Mouse (Mus musculus): Measurements from ENCODE around the gene Gck. TPM values are rescaled to one million over a fixed set of nuclear protein-coding genes. Genes with fewer than 3 reads are reported as not detected.

Gene Gck
- not detected for total RNA-seq (2023)

DNA sequence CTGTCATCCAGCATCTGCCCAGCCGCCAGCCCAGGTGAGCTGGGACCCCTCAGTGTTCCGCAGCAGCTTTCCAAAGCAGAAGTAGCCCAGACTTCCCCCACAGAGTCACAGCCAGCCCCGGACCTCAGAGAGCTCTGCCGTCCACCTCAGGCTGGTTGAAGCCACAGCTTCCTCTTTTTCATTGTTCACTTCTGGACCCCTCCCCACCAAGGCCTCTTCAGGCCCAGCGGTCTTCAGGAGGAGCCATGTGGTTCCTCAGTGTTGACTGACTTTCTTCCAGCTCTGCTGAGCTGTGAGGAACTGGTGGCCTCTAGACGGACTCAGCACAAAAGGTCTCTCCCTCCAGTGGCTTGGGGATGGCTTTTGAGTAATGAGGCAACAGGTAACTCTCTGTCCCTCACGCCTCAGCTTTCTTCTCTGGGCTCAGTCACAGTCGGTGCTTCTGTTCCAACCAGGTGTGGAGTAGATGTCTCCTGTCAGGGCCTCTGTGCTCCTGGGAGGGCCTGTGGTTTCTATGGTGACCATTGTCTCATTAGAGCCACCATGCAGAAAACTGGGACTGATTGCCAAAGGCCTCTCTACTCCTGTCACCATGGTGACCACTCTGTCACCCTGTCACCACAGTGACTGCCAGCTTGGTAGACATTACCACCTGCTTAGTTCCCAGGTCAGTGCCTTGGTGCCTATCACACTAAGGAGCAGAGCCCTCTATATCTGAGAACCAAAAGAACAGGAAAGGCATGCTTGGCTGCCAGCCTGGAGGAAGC, at the start of gene Gck:
Gck (minus strand) TSS at position 496 of the 767 bp plus-strand sequence.

DNA sequence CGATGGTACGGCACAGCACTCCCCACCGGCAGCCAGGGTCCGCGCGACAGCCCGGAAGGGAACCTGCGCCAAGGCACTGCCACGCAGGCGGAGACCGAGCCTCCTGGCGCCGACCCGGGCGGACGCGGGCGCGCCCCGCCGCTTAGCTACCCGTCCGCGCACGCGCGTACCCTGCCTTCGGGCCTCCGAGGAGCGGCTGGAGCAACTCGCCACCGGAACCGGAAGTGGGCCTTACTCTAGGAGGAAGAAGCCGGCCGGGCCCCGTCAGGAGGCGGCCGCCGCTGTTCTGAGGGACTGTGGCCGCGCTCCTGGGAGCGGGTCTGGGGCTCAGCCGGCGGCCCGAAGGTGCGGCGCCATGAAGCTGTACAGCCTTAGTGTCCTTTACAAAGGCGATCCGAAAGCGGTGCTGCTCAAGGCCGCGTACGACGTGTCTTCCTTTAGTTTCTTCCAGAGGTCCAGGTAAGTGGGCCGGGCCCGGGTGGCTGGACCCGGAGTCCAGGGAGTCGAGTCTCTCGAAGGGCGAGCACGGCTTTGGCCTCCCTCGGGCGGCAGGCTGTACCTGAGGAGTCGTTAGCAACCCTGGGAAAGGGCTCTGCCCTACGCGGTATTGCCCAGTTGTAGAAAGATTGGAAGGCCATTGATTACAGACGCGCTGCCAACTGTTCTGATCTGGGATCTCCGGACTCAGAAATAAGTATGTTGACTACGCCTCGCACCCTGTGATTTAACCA, 5.8 kb upstream of the Gck start, which contains the start of gene Ykt6:
Ykt6 (plus strand) TSS at position 148 of the 731 bp plus-strand sequence.

DNA sequence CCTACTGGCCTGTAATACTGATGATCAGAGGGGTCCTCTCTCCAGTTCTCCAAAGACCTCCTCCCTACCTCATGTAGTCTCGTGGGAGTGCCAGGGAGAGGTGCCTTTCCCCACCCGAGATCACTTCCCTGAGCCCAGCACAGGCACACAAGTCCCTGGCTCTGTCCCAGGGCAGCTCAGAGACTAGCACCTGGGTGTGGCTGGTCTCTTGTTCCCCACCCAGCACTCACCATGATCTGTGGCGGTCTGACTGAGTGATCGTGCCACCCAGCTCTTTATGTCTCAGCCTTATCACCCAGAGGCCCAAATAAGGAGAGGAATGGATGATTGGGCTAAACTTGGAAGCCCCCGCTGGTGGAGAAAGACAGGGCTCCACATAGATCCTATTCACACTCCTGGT, 51.4 kb downstream of the Gck start, which contains the start of gene Myl7:
Myl7 (minus strand) TSS at position 252 of the 400 bp plus-strand sequence.

DNA sequence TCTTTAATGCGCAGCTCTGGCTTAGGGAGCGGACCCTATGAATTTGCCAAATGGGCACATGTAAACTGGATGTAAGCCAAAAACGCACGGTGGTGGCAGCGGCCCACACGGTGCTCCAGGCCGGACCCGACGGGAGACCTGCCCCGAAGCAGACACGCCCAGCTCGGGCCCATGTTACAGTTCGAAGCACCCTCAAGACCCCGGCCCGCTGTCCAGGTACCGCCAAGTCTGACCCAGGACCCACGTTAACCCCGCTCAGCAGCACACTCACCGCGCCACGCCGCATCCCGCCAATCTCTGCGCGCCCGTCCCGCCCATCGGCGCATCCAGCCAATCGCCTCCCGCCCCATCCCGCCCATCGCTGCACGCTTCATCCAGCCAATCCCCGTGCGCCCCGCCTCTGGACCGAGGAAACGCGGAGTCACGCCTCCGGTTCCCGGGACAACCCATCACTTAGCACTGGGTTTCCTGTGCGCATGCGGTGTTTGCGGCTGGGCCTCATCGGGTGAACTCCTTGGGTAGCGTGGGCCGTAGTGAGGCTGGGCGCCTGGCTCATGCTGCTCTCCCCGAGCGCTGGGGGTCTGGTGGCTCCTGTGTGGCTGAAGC, 71.9 kb downstream of the Gck start, which contains the start of gene Pold2:
Pold2 (minus strand) TSS at position 372 of the 606 bp plus-strand sequence.

DNA sequence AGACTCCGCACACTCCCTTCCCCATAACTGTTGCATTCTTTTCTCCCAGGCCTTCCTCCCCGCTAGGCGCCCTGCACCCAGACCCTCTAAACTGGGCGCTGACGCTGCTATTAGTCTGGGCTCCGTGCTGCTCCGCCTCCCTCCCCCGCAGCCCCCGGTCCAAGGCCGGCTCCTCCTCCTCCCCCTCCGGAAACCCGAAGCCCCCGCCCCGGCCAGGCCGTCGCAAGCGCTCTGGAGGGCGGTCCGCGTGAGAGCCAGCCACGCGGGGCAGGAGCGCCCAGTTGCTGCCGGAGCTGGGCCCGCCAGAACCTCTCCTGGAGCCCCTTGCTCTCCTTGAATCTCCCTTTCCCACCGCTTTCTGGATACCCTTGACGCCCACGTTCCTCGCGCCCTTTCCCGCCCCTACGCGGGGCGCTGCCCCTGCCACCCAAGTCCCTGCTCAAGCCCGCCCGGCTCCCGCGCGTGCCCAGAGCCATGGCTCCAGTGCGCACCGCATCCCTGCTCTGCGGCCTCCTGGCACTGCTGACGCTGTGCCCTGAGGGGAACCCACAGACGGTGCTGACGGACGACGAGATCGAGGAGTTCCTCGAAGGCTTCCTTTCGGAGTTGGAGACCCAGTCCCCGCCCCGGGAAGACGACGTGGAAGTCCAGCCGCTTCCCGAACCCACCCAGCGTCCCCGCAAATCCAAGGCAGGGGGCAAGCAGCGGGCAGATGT, 88.0 kb downstream of the Gck start, which contains the start of gene Aebp1:
Aebp1 (plus strand) TSS at position 270 of the 716 bp plus-strand sequence.

Other genes with a start within 250 kb of the Gck start
- gene Mrps24, start 234.4 kb downstream of the Gck start, total RNA-seq (2023), result 10 to 100 TPM; 31.1 to 41.0 TPM
- 10 to 100 TPM; 11.6 to 14.5 TPM for gene Urgcp, start 187.7 kb downstream of the Gck start, total RNA-seq (2023)
- 100 to 1,000 TPM; 181 to 182 TPM for gene Dbnl, start 161.6 kb downstream of the Gck start, total RNA-seq (2023)
- gene Pgam2, start 146.3 kb downstream of the Gck start, total RNA-seq (2023), result not detected
- 10 to 100 TPM; 28.8 to 35.8 TPM for gene Polm, start 112.1 kb downstream of the Gck start, total RNA-seq (2023)
- gene Aebp1, start 88.1 kb downstream of the Gck start, total RNA-seq (2023), result not detected
- gene Pold2, start 71.8 kb downstream of the Gck start, total RNA-seq (2023), result 10 to 100 TPM; 26.3 to 36.8 TPM
- not detected for gene Myl7, start 51.3 kb downstream of the Gck start, total RNA-seq (2023)
- gene Ykt6, start 5.6 kb upstream of the Gck start, total RNA-seq (2023), result 10 to 100 TPM; 65.1 to 74.8 TPM
- under 1 TPM; 0.69 to 0.97 TPM for gene Camk2b, start 116.3 kb upstream of the Gck start, total RNA-seq (2023)
- under 1 TPM in 1 of 2 experiments, not detected in 1; 0.22 TPM for gene A730071L15Rik, start 249.9 kb upstream of the Gck start, total RNA-seq (2023)